ENCODE assay signal across 8 mouse cellular contexts in the genomic region with DNA sequence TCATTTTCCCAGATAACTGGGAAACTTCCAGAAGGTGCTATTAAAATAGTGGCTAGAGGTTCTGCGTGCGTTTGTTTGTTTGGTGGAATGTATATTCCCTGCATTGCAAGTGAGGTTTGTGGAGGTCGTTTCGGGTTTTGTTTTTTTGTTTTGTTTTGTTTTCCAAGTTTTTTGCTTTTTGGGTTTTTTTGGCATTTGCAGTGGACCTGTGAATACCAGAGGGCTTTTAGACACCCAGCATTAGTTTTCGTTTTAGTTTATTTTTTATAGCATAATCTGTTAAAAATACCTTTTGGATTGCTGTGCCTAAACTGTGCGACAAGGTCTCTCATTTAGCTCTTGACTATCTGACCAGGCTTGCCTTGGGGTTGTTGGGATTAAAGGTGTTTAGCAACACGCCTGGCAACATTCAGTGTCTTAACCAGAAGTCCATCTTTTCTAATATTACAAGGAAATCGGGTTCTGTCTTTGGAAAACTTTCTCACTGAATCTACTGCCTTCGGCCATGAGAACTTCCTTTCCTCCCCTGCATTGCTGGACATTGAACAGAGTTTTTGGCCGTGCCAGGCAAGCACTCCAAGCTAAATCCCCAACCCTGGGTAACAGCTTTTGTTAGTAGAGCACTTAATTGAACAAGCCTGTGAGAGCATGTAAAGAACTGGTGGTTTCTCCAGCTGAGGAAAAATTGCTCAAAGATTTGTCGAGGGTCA. TPM values are rescaled to one million over a fixed set of nuclear protein-coding genes. Genes with fewer than 3 reads are reported as not detected.
DNase-seq lines count a peak whose midpoint lies in the region; ATAC-seq and TF ChIP-seq lines count a peak whose summit lies in the region.

No protein-coding gene starts in this region.

- H3K9me3 ChIP-seq in embryonic facial prominence, embryonic 15.5 days (replicated peaks), result no peaks in the 10 kb centered on the region
- no peaks in the 10 kb centered on the region for H3K9me3 ChIP-seq in limb, embryonic 11.5 days (ENCODE audit: control insufficient read depth, low read length)
- H3K9me3 ChIP-seq in neural tube, embryonic 14.5 days (ENCODE audit: control insufficient read depth, low read length), result no peaks in the 10 kb centered on the region

- H3K27me3 ChIP-seq in liver, adult 2 months (ENCODE audit: control insufficient read depth, insufficient read depth, low read length), result no peaks in the 10 kb centered on the region
- no peaks in the 10 kb centered on the region for H3K27me3 ChIP-seq in embryonic facial prominence, embryonic 15.5 days
- H3K27me3 ChIP-seq in limb, embryonic 11.5 days (ENCODE audit: control insufficient read depth, insufficient read depth, low read length), result no peaks in the 10 kb centered on the region
- H3K27me3 ChIP-seq in neural tube, embryonic 14.5 days (ENCODE audit: control insufficient read depth, insufficient read depth, low read length), result peaks cover 4% of the 10 kb centered on the region; the same call in 1 of the 2 replicates

- H3K9ac ChIP-seq in liver, adult 2 months (ENCODE audit: low read depth, low read length), result peak overlapping the region; percentile 98
- H3K9ac ChIP-seq in embryonic facial prominence, embryonic 15.5 days, result peak overlapping the region; percentile 99
- H3K9ac ChIP-seq in limb, embryonic 11.5 days (ENCODE audit: low read length), result peak overlapping the region; percentile 92
- H3K9ac ChIP-seq in neural tube, embryonic 14.5 days (replicated peaks; ENCODE audit: low read depth, low read length), result peak overlapping the region; percentile 94

- 3% methylated on average over 11 of the region's 11 CpGs for WGBS in liver, adult 2 months
- 5% methylated on average over 11 of the region's 11 CpGs for WGBS in embryonic facial prominence, embryonic 15.5 days
- 13% methylated on average over 11 of the region's 11 CpGs for WGBS in limb, embryonic 11.5 days
- WGBS in neural tube, embryonic 14.5 days, result 19% methylated on average over 11 of the region's 11 CpGs

- TF ChIP-seq CTCF in liver, adult 2 months (IDR thresholded peaks at IDR 0.05; ENCODE audit: low read depth, low read length), result no peak

- peaks cover 30% of the 10 kb centered on the region; the same call in 1 of the 2 replicates for H3K79me2 ChIP-seq in liver, adult 2 months (ENCODE audit: control insufficient read depth, insufficient read depth, low read length)

- no peak for TF ChIP-seq POLR2A in liver, adult 2 months (IDR thresholded peaks at IDR 0.05; ENCODE audit: extremely low read depth, insufficient read depth, low read length)

- H3K36me3 ChIP-seq in liver, adult 2 months (ENCODE audit: control insufficient read depth, insufficient read depth, low read length), result no peaks in the 10 kb centered on the region
- no peaks in the 10 kb centered on the region for H3K36me3 ChIP-seq in embryonic facial prominence, embryonic 15.5 days
- H3K36me3 ChIP-seq in limb, embryonic 11.5 days (ENCODE audit: control insufficient read depth, insufficient read depth, low read length), result no peaks in the 10 kb centered on the region
- H3K36me3 ChIP-seq in neural tube, embryonic 14.5 days (ENCODE audit: control insufficient read depth, insufficient read depth, low read length), result no peaks in the 10 kb centered on the region

- peak overlapping the region; percentile 98 for H3K27ac ChIP-seq in liver, adult 2 months (replicated peaks; ENCODE audit: insufficient read depth, low read depth, low read length)
- peak overlapping the region; percentile 97 for H3K27ac ChIP-seq in embryonic facial prominence, embryonic 15.5 days (replicated peaks)
- no peak overlapping the region for H3K27ac ChIP-seq in limb, embryonic 11.5 days (replicated peaks; ENCODE audit: low read depth, low read length)
- H3K27ac ChIP-seq in neural tube, embryonic 14.5 days (ENCODE audit: low read depth, low read length), result no peak overlapping the region; the same call in 1 of the 2 replicates

- H3K4me3 ChIP-seq in liver, adult 2 months (ENCODE audit: insufficient read depth, low read depth, low read length), result peak overlapping the region; percentile 96; the same call in 1 of the 2 replicates
- peak overlapping the region; percentile 96 for H3K4me3 ChIP-seq in embryonic facial prominence, embryonic 15.5 days (replicated peaks)
- peak overlapping the region; percentile 96 for H3K4me3 ChIP-seq in limb, embryonic 11.5 days (ENCODE audit: low read depth, low read length)
- peak overlapping the region; percentile 97 for H3K4me3 ChIP-seq in neural tube, embryonic 14.5 days (ENCODE audit: low read depth, low read length)

- peak; percentile 57 for DNase-seq in liver, adult 2 months (ENCODE audit: extremely low read depth, low read depth, low spot score)
- no peak for DNase-seq in liver
- no peak for DNase-seq in limb, embryonic 11.5 days (ENCODE audit: low spot score)
- no peak for DNase-seq in right cerebral cortex, postnatal 36 days (ENCODE audit: low spot score in 2 of 2)
- no peak for DNase-seq in cerebellum, postnatal 14 days
- DNase-seq in urinary bladder, postnatal 14 days (ENCODE audit: low spot score), result no peak

- H3K4me2 ChIP-seq in embryonic facial prominence, embryonic 15.5 days (replicated peaks), result peak overlapping the region; percentile 58
- H3K4me2 ChIP-seq in limb, embryonic 11.5 days (ENCODE audit: low read depth, severe bottlenecking), result peak overlapping the region; percentile 90
- H3K4me2 ChIP-seq in neural tube, embryonic 14.5 days (ENCODE audit: low read depth, low read length), result peak overlapping the region; percentile 89

- H3K4me1 ChIP-seq in liver, adult 2 months (ENCODE audit: control insufficient read depth, insufficient read depth, low read length), result peaks cover 19% of the 10 kb centered on the region
- H3K4me1 ChIP-seq in embryonic facial prominence, embryonic 15.5 days, result peaks cover 17% of the 10 kb centered on the region
- peaks cover 9% of the 10 kb centered on the region for H3K4me1 ChIP-seq in limb, embryonic 11.5 days (ENCODE audit: control insufficient read depth, insufficient read depth, low read length)
- H3K4me1 ChIP-seq in neural tube, embryonic 14.5 days (ENCODE audit: control insufficient read depth, insufficient read depth, low read length), result peaks cover 21% of the 10 kb centered on the region

- ATAC-seq in embryonic facial prominence, embryonic 15.5 days (ENCODE audit: insufficient number of reproducible peaks, low FRiP score, low TSS enrichment, low read depth), result no peak
- no peak for ATAC-seq in limb, embryonic 11.5 days (ENCODE audit: insufficient number of reproducible peaks, low FRiP score, low TSS enrichment, low read depth)
- no peak for ATAC-seq in neural tube, embryonic 14.5 days (ENCODE audit: low read depth)

RNA-seq across cellular contexts. Expression of a gene that starts 1.5 kb away (rescaled TPM):
- total RNA-seq in liver, adult 2 months (2014; rRNA removed), result 119 and 130 TPM in 2 replicates
- 70.5 and 73.8 TPM in 2 replicates for polyA plus RNA-seq in liver, adult 2 months (2012; rRNA removed)
- 107 and 113 TPM in 2 replicates for polyA plus RNA-seq in embryonic facial prominence, embryonic 15.5 days (2015; fragmentation: Nextera tagmentation; extraction: Ambion mirVana)
- polyA plus RNA-seq in limb, embryonic 11.5 days (2014; fragmentation: Nextera tagmentation; extraction: Ambion mirVana), result 131 and 141 TPM in 2 replicates
- 77.6 and 96.9 TPM in 2 replicates for polyA plus RNA-seq in neural tube, embryonic 14.5 days (2014; fragmentation: Nextera tagmentation; extraction: Ambion mirVana)

RNA-seq across cellular contexts. Expression of a gene that starts 25.2 kb away (rescaled TPM):
- 21.8 and 36.5 TPM in 2 replicates for total RNA-seq in liver, adult 2 months (2014; rRNA removed)
- 30.9 and 35.9 TPM in 2 replicates for polyA plus RNA-seq in liver, adult 2 months (2012; rRNA removed)
- polyA plus RNA-seq in embryonic facial prominence, embryonic 15.5 days (2015; fragmentation: Nextera tagmentation; extraction: Ambion mirVana), result 45.5 and 57.2 TPM in 2 replicates
- 14.6 and 15.6 TPM in 2 replicates for polyA plus RNA-seq in limb, embryonic 11.5 days (2014; fragmentation: Nextera tagmentation; extraction: Ambion mirVana)
- polyA plus RNA-seq in neural tube, embryonic 14.5 days (2014; fragmentation: Nextera tagmentation; extraction: Ambion mirVana), result 4.3 and 9.5 TPM in 2 replicates

RNA-seq across cellular contexts. Expression of a gene that starts 47.1 kb away (rescaled TPM):
- total RNA-seq in liver, adult 2 months (2014; rRNA removed), result 255 and 258 TPM in 2 replicates
- 110 and 124 TPM in 2 replicates for polyA plus RNA-seq in liver, adult 2 months (2012; rRNA removed)
- 87.8 and 119 TPM in 2 replicates for polyA plus RNA-seq in embryonic facial prominence, embryonic 15.5 days (2015; fragmentation: Nextera tagmentation; extraction: Ambion mirVana)
- polyA plus RNA-seq in limb, embryonic 11.5 days (2014; fragmentation: Nextera tagmentation; extraction: Ambion mirVana), result 26.8 and 30.1 TPM in 2 replicates
- polyA plus RNA-seq in neural tube, embryonic 14.5 days (2014; fragmentation: Nextera tagmentation; extraction: Ambion mirVana), result 0.61 and 0.75 TPM in 2 replicates

Comparison
In these comparisons a context has a peak if more than half of its experiments do, and no peak if none do; other contexts are left out.
1. H3K27ac ChIP-seq: peak in liver, adult 2 months (single experiment) and embryonic facial prominence, embryonic 15.5 days (single experiment); none in limb, embryonic 11.5 days (single experiment) and neural tube, embryonic 14.5 days (single experiment).
2. RNA of a gene that starts 47.1 kb away (polyA plus RNA-seq): 110 to 124 TPM in liver, adult 2 months, 87.8 to 119 TPM in embryonic facial prominence, embryonic 15.5 days and 26.8 to 30.1 TPM in limb, embryonic 11.5 days; 0.61 to 0.75 TPM in neural tube, embryonic 14.5 days; every median in the first group is over 10 times any median in the second.
3. Peak in every context shown above with its lines, with median percentiles within 50 percentile points of each other: H3K4me3 ChIP-seq, H3K9ac ChIP-seq and H3K4me2 ChIP-seq.